Mouse (Mus musculus) brain, embryonic 14.5 days (tissue): ENCODE data around the gene Vmn1r142. TPM values are rescaled to one million over a fixed set of nuclear protein-coding genes. Genes with fewer than 3 reads are reported as not detected.
"Not testable (repeated sequence)": the region's sequence is repeated elsewhere in the genome, so short reads cannot be mapped to it uniquely, and the experiment has no call there.

Experiments
- DNase-seq: peaks from one replicate; pipeline ENCODE4 v3.0.0-alpha.2; 2011; ENCODE audit warnings: low read depth
- polyA plus RNA-seq: library from polyadenylated mRNA; depleted of rRNA; stranded (reverse); fragments of >200 nt; gene quantifications from 2 replicates; pipeline ENCODE4 v1.2.3, GENCODE M21; 2012; rRNA removed

Vmn1r142 gene
- polyA plus RNA-seq, result not detected in 2 replicates

DNA sequence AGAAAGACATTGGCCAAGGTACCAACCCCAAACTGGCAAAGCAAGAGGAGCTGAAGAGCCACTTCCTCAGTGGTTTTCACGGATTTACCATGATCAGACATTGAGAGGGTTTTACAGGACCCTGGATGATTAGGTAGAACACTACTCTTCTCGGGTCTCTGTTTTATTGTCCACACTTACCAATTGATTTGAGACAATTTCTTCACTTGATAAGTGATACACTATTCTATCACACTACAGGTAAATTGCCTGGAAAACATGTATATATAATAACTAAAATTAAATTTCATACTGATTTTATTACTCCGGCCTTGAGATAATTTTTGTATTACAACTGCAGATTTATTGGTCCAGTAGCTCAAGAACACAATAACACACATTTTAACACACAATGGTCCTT lies at the start of gene Vmn1r142:
Vmn1r142 (minus strand) TSS at position 101 of the 400 bp plus-strand sequence.
- not testable (repeated sequence) for DNase-seq

DNA sequence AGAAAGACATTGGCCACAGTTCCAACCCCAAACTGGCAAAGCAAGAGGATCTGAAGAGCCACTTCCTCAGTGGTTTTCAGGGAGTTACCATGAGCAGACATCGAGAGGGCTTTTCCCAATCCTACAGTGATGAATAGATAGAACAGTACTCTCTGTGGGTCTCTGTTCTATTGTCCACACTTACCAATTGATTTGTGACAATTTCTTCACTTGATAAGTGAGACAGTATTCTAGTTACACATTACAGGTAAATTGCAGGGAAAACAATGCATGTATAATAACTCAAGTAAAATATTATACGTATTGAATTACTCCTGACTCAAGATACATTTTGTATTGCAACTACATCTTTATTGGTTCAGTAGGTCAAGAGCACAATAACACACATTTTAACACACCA lies 37.3 kb upstream of the Vmn1r142 start, which contains the start of gene Gm8653:
Gm8653 (minus strand) TSS at position 101 of the 400 bp plus-strand sequence.
- DNase-seq, result not testable (repeated sequence)

DNA sequence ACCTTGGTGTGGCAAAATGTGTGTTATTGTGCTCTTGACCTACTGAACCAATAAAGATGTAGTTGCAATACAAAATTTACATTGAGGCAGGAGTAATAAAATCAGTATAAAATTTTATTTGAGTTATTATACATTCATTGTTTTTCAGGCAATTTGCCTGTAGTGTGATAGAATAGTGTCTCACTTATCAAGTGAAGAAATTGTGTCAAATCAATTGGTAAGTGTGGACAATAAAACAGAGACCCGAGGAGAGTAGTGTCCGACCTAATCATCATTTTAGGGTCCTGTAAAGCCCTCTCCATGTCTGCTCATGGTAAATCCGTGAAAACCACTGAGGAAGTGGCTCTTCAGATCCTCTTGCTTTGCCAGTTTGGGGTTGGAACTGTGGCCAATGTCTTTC lies 25.2 kb upstream of the Vmn1r142 start, which contains the start of gene Vmn1r143:
Vmn1r143 (plus strand) TSS at position 301 of the 400 bp plus-strand sequence.
- not testable (repeated sequence) for DNase-seq

DNA sequence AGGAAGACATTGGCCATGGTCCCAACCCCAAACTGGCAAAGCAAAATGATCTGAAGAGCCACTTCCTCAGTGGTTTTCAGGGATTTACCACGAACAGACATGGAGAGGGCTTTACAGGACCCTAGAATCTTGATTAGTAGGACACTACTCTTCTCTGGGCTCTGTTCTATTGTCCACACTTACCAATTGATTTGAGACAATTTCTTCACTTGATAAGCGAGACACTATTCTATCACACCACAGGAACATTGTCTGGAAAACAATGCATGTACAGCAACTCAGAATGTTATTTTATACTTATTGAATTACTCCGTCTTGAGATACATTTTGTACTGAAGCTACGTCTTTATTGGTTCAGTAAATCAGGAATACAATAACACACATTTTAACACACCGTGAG lies 29.2 kb downstream of the Vmn1r142 start, which contains the start of gene Gm10666:
Gm10666 (minus strand) TSS at position 101 of the 400 bp plus-strand sequence.
- not testable (repeated sequence) for DNase-seq

GRCm38 (mm10) chr7:22118145-22118544 lies 45.7 kb downstream of the Vmn1r142 start, which contains the start of gene Gm16451:
Gm16451 (minus strand) TSS chr7:22118245.
- DNase-seq, result not testable (repeated sequence)

Other genes starting within 250 kb of the Vmn1r142 start
- not detected in 2 replicates for gene Gm5891, start 242.7 kb downstream of the Vmn1r142 start, polyA plus RNA-seq
- not detected in 2 replicates for gene Vmn1r137, start 169.4 kb downstream of the Vmn1r142 start, polyA plus RNA-seq
- not detected in 2 replicates for gene Vmn1r138, start 135.1 kb downstream of the Vmn1r142 start, polyA plus RNA-seq
- gene Gm6176, start 107.7 kb downstream of the Vmn1r142 start, polyA plus RNA-seq, result not detected in 2 replicates
- not detected in 2 replicates for gene Vmn1r139, start 95.0 kb downstream of the Vmn1r142 start, polyA plus RNA-seq
- not detected in 2 replicates for gene Gm16451, start 45.8 kb downstream of the Vmn1r142 start, polyA plus RNA-seq
- gene Gm10666, start 29.3 kb downstream of the Vmn1r142 start, polyA plus RNA-seq, result not detected in 2 replicates
- not detected in 2 replicates for gene Vmn1r143, start 25.3 kb upstream of the Vmn1r142 start, polyA plus RNA-seq
- not detected in 2 replicates for gene Gm8653, start 37.2 kb upstream of the Vmn1r142 start, polyA plus RNA-seq
- gene Gm8453, start 65.4 kb upstream of the Vmn1r142 start, polyA plus RNA-seq, result not detected in 2 replicates
- gene Gm4187, start 165.7 kb upstream of the Vmn1r142 start, polyA plus RNA-seq, result not detected in 2 replicates
- not detected in 2 replicates for gene Gm8660, start 207.0 kb upstream of the Vmn1r142 start, polyA plus RNA-seq
- not detected in 2 replicates for gene Vmn1r148, start 249.5 kb upstream of the Vmn1r142 start, polyA plus RNA-seq